Mouse (Mus musculus): ENCODE measurements around the gene Slc35a3. TPM values are rescaled to one million over a fixed set of nuclear protein-coding genes. Genes with fewer than 3 reads are reported as not detected.

The Slc35a3 gene
- total RNA-seq (2023; ENCODE audit: inconsistent age), result 19.8 to 27.2 TPM (median 25.8 TPM) in 4 replicates

DNA sequence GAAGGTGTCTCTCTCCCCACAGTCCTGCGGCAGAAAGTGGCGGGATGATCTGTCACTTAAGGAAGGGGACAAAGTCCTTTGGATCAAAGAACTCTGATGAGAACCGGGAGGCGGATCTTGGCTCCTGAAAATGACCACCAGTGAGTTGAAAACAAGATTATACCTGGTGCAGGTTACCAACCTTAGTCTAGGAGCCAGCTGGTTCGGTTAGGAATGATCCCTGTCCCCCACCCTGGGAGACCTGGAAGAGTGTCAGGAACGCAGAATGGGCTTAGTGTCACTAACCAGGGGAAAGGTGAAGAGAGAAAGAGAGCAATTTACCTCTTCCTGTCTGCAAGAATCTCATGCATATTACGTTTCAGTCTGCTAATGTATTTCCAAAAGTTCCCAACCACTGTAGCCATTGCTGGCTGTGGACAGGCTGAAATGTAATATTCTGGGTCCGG lies at the start of gene Slc35a3:
Gene Slc35a3, minus strand, starts transcription at position 396 of the 446 bp plus-strand sequence.

GRCm38 (mm10) chr3:116681160-116681559 lies 31.5 kb downstream of the Slc35a3 start, which contains the start of gene Gm43191:
Gene Gm43191 (minus strand): TSS chr3:116681260.

DNA sequence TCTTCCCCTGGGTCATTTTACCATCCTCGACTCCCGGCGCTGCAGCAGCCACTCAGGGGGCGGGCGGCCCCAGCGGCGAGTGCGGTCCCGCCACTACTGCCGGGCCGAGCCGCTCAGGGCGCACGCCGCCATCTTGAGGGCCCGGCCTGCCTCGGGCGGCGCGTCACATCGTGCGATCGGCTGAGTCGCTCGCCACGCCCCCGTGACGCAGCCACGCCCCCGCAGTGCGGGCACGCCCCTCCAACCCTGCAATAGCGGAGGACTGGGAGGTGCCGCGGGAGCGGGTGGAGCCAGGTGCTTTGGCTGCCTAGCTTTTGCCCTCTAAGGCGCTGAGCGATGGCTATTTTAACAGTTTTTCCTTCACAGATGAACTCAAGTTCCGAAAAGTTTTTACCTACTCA lies 50.2 kb downstream of the Slc35a3 start, which contains the start of gene Mfsd14a:
Gene Mfsd14a, minus strand, starts transcription at position 215 of the 401 bp plus-strand sequence.

Other genes with a start within 250 kb of the Slc35a3 start
- gene Rtca, start 204.6 kb downstream of the Slc35a3 start, total RNA-seq (2023; ENCODE audit: inconsistent age), result 28.7 to 31.7 TPM (median 30.7 TPM) in 4 replicates
- 11.4 to 18.3 TPM (median 12.9 TPM) in 4 replicates for gene Dbt, start 199.8 kb downstream of the Slc35a3 start, total RNA-seq (2023; ENCODE audit: inconsistent age)
- not detected in 4 replicates for gene Lrrc39, start 149.9 kb downstream of the Slc35a3 start, total RNA-seq (2023; ENCODE audit: inconsistent age)
- gene Sass6, start 117.8 kb downstream of the Slc35a3 start, total RNA-seq (2023; ENCODE audit: inconsistent age), result 10.6 to 12.6 TPM (median 10.9 TPM) in 4 replicates
- 34.9 to 40.1 TPM (median 36.7 TPM) in 4 replicates for gene Trmt13, start 98.2 kb downstream of the Slc35a3 start, total RNA-seq (2023; ENCODE audit: inconsistent age)
- gene Mfsd14a, start 50.2 kb downstream of the Slc35a3 start, total RNA-seq (2023; ENCODE audit: inconsistent age), result 66.9 to 85.1 TPM (median 74.6 TPM) in 4 replicates
- not detected in 4 replicates for gene Gm43191, start 31.6 kb downstream of the Slc35a3 start, total RNA-seq (2023; ENCODE audit: inconsistent age)
- 10.4 to 15.4 TPM (median 13.2 TPM) in 4 replicates for gene Agl, start 95.3 kb upstream of the Slc35a3 start, total RNA-seq (2023; ENCODE audit: inconsistent age)
- 2.1 to 7.4 TPM (median 3.8 TPM) in 4 replicates for gene Frrs1, start 146.6 kb upstream of the Slc35a3 start, total RNA-seq (2023; ENCODE audit: inconsistent age)

Data from B cell, adult (primary cell).